Mouse (Mus musculus) neutrophil, adult 59 days (primary cell): ENCODE data around the gene Fcor. TPM values are rescaled to one million over a fixed set of nuclear protein-coding genes. Genes with fewer than 3 reads are reported as not detected.

Experiments
- total RNA-seq, 2 experiments: library from RNA; stranded (reverse); gene quantifications; 1 replicate in 1 of 2; 2 replicates in 1 of 2; pipeline ENCODE4 v1.2.4; 2023

The Fcor gene
- total RNA-seq, result 1 to 10 TPM; 4.4 to 4.5 TPM

GRCm38 (mm10) chr8:3671980-3672491 lies at the start of gene Fcor:
Gene Fcor, minus strand, starts transcription at chr8:3672362.

GRCm38 (mm10) chr8:3720551-3720950 lies 48.4 kb upstream of the Fcor start, which contains the start of gene Clec4g:
Gene Clec4g, minus strand, starts transcription at chr8:3720651.

GRCm38 (mm10) chr8:3694121-3694520 lies 22.0 kb upstream of the Fcor start, which contains the start of gene Fcer2a:
Gene Fcer2a, minus strand, starts transcription at chr8:3694175.

GRCm38 (mm10) chr8:3676131-3676992 lies 4.2 kb upstream of the Fcor start, which contains the start of gene Trappc5:
Gene Trappc5, plus strand, starts transcription at chr8:3676299.

GRCm38 (mm10) chr8:3665507-3665906 lies 6.7 kb downstream of the Fcor start, which contains the start of gene Mcemp1:
Gene Mcemp1, plus strand, starts transcription at chr8:3665754.

GRCm38 (mm10) chr8:3655526-3655925 lies 16.6 kb downstream of the Fcor start, which contains the start of gene Retn:
Gene Retn, plus strand, starts transcription at chr8:3655770.

GRCm38 (mm10) chr8:3630647-3631477 lies 41.3 kb downstream of the Fcor start, which contains the start of gene Stxbp2:
Gene Stxbp2, plus strand, starts transcription at chr8:3630955.

GRCm38 (mm10) chr8:3625445-3625844 lies 46.7 kb downstream of the Fcor start, which contains the start of gene Pcp2:
Gene Pcp2, minus strand, starts transcription at chr8:3625545.

GRCm38 (mm10) chr8:3621199-3621970 lies 50.8 kb downstream of the Fcor start, which contains the start of the genes Xab2 and Pet100:
Gene Xab2, minus strand, starts transcription at chr8:3621316.
Gene Pet100, plus strand, starts transcription at chr8:3621548.

Other genes with a start within 250 kb of the Fcor start
- gene Pex11g, start 204.7 kb downstream of the Fcor start, total RNA-seq, result under 1 TPM; 0.27 to 0.66 TPM
- 1 to 10 TPM in 1 of 2 experiments, under 1 TPM in 1; 0.71 to 1.2 TPM for gene Tex45, start 201.5 kb downstream of the Fcor start, total RNA-seq
- 1 to 10 TPM; 3.3 to 4.2 TPM for gene Zfp358, start 179.2 kb downstream of the Fcor start, total RNA-seq
- gene Mcoln1, start 171.9 kb downstream of the Fcor start, total RNA-seq, result 10 to 100 TPM; 27.4 to 35.4 TPM
- 10 to 100 TPM; 21.9 to 29.6 TPM for gene Pnpla6, start 157.0 kb downstream of the Fcor start, total RNA-seq
- not detected for gene C330021F23Rik, start 104.4 kb downstream of the Fcor start, total RNA-seq
- gene Camsap3, start 85.1 kb downstream of the Fcor start, total RNA-seq, result not detected
- gene Xab2, start 51.0 kb downstream of the Fcor start, total RNA-seq, result 10 to 100 TPM; 41.2 to 47.3 TPM
- 100 to 1,000 TPM; 117 to 126 TPM for gene Pet100, start 50.8 kb downstream of the Fcor start, total RNA-seq
- gene Pcp2, start 46.8 kb downstream of the Fcor start, total RNA-seq, result not detected
- 100 to 1,000 TPM; 351 TPM for gene Stxbp2, start 41.4 kb downstream of the Fcor start, total RNA-seq
- gene Retn, start 16.6 kb downstream of the Fcor start, total RNA-seq, result 1 to 10 TPM in 1 of 2 experiments, under 1 TPM in 1; 0.71 to 1.1 TPM
- gene Mcemp1, start 6.6 kb downstream of the Fcor start, total RNA-seq, result 100 to 1,000 TPM; 302 to 336 TPM
- gene Trappc5, start 3.9 kb upstream of the Fcor start, total RNA-seq, result 10 to 100 TPM; 11.7 to 15.6 TPM
- gene Fcer2a, start 21.8 kb upstream of the Fcor start, total RNA-seq, result under 1 TPM; 0.31 to 0.53 TPM
- not detected for gene Clec4g, start 48.3 kb upstream of the Fcor start, total RNA-seq
- 1 to 10 TPM; 5.8 to 9.3 TPM for gene Cd209a, start 76.6 kb upstream of the Fcor start, total RNA-seq
- gene Cd209e, start 181.9 kb upstream of the Fcor start, total RNA-seq, result not detected
- 1 to 10 TPM in 1 of 2 experiments, under 1 TPM in 1; 0.67 to 2.6 TPM for gene Cd209d, start 206.2 kb upstream of the Fcor start, total RNA-seq